Mouse (Mus musculus) midbrain, embryonic 12.5 days (tissue): ENCODE measurements around the gene Nanos2. TPM values are rescaled to one million over a fixed set of nuclear protein-coding genes. Genes with fewer than 3 reads are reported as not detected.
A peak's percentile ranks its signal among the peaks of the same experiment; 100 is the strongest.

Experiments used
- ATAC-seq: fragments of 200-750 bp; cut with Nextera tagmentation; 2 replicates; pipeline ENCODE4 v1.8.0; 2017; ENCODE audit warnings: low read depth, moderate TSS enrichment, moderate library complexity; ENCODE audit not compliant: low FRiP score
- H3K27ac ChIP-seq: fragments of 300-500 bp; sonication (generic); replicated peaks from 2 replicates; pipeline ENCODE4 v1.5.1; 2016; ENCODE audit warnings: mild to moderate bottlenecking
- H3K27me3 ChIP-seq: fragments of 300-500 bp; sonication (generic); 2 replicates; pipeline ENCODE4 v1.6.1; 2016; ENCODE audit warnings: mild to moderate bottlenecking
- H3K36me3 ChIP-seq: fragments of 300-500 bp; sonication (generic); 2 replicates; pipeline ENCODE4 v1.6.1; 2016
- H3K4me1 ChIP-seq: fragments of 300-500 bp; sonication (generic); 2 replicates; pipeline ENCODE4 v1.6.1; 2016
- H3K4me2 ChIP-seq: fragments of 300-500 bp; sonication (generic); replicated peaks from 2 replicates; pipeline ENCODE4 v1.6.1; 2016; ENCODE audit warnings: mild to moderate bottlenecking, moderate library complexity
- H3K4me3 ChIP-seq: fragments of 300-500 bp; sonication (generic); 2 replicates; pipeline ENCODE4 v1.5.1; 2016; ENCODE audit warnings: mild to moderate bottlenecking
- H3K9ac ChIP-seq: fragments of 300-500 bp; sonication (generic); replicated peaks from 2 replicates; pipeline ENCODE4 v1.6.1; 2016; ENCODE audit warnings: mild to moderate bottlenecking, moderate library complexity
- H3K9me3 ChIP-seq: fragments of 300-500 bp; sonication (generic); 2 replicates; pipeline ENCODE4 v1.6.1; 2016; ENCODE audit warnings: mild to moderate bottlenecking
- WGBS: fragments of 180-500 bp; shearing (Covaris S2); methylation state at CpG from one replicate; pipeline ENCODE4 v1.1.7; 2016; 5-methylcytosine and 5-hydroxymethylcytosine counted together
- polyA plus RNA-seq: library from polyadenylated mRNA; unstranded; fragments of >200 nt; fragmentation: Nextera tagmentation; extraction: Ambion mirVana; gene quantifications from 2 replicates; pipeline ENCODE4 v1.2.1, GENCODE M21; 2016

Nanos2 gene
- polyA plus RNA-seq: 0.20 and 0.33 TPM in 2 replicates

- Histone ChIP-seq H3K4me1 (peaks cover 16% of the 10 kb centered on the region), H3K27me3 (peaks cover 7% of the 10 kb centered on the region), H3K4me3 (no peak within 1 kb of the TSS), H3K27ac (no peak within 1 kb of the TSS), H3K9me3 (no peaks in the 10 kb centered on the region), H3K4me2 (no peak within 1 kb of the TSS), H3K36me3 (no peaks in the 10 kb centered on the region), H3K9ac (no peak within 1 kb of the TSS)
- no peak for ATAC-seq
- 75% methylated on average over 2 of the region's 2 CpGs for WGBS
These were observed at the start of gene Nanos2 for GRCm38 (mm10) chr7:18987100-18987499. Nanos2 (plus strand) TSS chr7:18987400.

DNA sequence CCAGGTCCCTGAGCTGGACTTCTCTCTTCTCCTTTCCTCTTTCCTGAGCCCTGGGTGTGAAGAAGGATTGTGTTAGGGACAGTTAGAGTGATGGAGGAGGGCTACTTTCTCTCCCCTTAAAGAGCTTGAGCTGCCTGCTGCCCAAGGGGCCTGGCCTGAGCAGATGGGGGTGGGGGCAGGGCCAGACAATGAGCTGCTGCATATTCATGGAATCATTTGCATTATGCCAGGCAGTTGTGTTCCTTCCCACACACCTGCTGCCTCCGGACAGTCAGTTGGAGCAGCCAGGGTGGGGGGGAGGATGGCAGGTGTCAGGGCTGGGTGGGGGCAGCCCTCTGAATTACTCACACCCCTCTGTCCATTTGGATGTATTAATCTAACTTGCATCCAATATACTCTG lies 44.8 kb upstream of the Nanos2 start:
- peak; percentile 92 for ATAC-seq
- Histone ChIP-seq H3K4me1 (peaks cover 47% of the 10 kb centered on the region), H3K4me2 (peak overlapping the region; percentile 47), H3K27ac (peak overlapping the region; percentile 93), H3K9me3 (no peaks in the 10 kb centered on the region), H3K9ac (peak overlapping the region; percentile 46; the same call in 1 of the 2 replicates), H3K4me3 (peak overlapping the region; percentile 21), H3K27me3 (no peaks in the 10 kb centered on the region), H3K36me3 (peaks cover 30% of the 10 kb centered on the region)
- 18% methylated on average over 1 of the region's 1 CpGs for WGBS

- H3K4me2 ChIP-seq: peak overlapping the region; percentile 47
- H3K4me3 ChIP-seq: no peak overlapping the region
- H3K4me1 ChIP-seq: peaks cover 52% of the 10 kb centered on the region
- H3K27ac ChIP-seq: peak overlapping the region; percentile 93
- peak; percentile 57 for ATAC-seq
- H3K9ac ChIP-seq: 0 out of 2 replicates have a peak overlapping the region, but pooled peaks have one; percentile 16
- 41% methylated on average over 9 of the region's 9 CpGs for WGBS
- no peaks in the 10 kb centered on the region for H3K27me3 ChIP-seq
- H3K36me3 ChIP-seq: peaks cover 34% of the 10 kb centered on the region
- no peaks in the 10 kb centered on the region for H3K9me3 ChIP-seq
These were observed 44.4 kb upstream of the Nanos2 start for GRCm38 (mm10) chr7:18942815-18943214.

DNA sequence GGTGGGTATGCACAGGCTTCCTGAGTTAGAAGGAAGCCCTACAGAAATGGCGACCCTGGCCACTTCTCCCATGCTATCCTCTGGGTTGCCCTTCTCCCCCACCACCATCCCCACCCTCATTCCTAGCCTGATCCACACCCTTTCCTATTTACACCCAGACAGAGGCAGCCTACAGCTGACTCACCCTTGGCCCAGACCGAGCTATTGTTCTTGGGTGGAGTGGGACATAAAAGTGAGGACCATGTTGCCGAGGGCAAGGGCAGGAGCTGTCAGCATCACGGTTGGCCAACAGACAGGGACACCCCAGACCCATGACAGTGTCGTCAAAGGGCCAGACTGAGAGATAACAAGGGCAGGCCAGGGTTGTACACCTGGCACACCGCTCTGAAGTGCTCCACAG lies 39.0 kb upstream of the Nanos2 start:
- Histone ChIP-seq H3K4me2 (no peak overlapping the region), H3K9me3 (no peaks in the 10 kb centered on the region), H3K36me3 (peaks cover 50% of the 10 kb centered on the region), H3K27ac (peak overlapping the region; percentile 97), H3K4me3 (no peak overlapping the region), H3K4me1 (peaks cover 64% of the 10 kb centered on the region), H3K9ac (peak overlapping the region; percentile 28; the same call in 1 of the 2 replicates), H3K27me3 (no peaks in the 10 kb centered on the region)
- 46% methylated on average over 6 of the region's 6 CpGs for WGBS
- no peak for ATAC-seq

GRCm38 (mm10) chr7:18949781-18950522 lies 37.2 kb upstream of the Nanos2 start:
- Histone ChIP-seq H3K9ac (peak overlapping the region; percentile 29; the same call in 1 of the 2 replicates), H3K27ac (peak overlapping the region; percentile 97), H3K36me3 (peaks cover 55% of the 10 kb centered on the region), H3K9me3 (no peaks in the 10 kb centered on the region), H3K4me3 (peak overlapping the region; percentile 3), H3K27me3 (no peaks in the 10 kb centered on the region), H3K4me1 (peaks cover 47% of the 10 kb centered on the region), H3K4me2 (peak overlapping the region; percentile 49)
- WGBS: 12% methylated on average over 12 of the region's 12 CpGs
- ATAC-seq: peak; percentile 96

DNA sequence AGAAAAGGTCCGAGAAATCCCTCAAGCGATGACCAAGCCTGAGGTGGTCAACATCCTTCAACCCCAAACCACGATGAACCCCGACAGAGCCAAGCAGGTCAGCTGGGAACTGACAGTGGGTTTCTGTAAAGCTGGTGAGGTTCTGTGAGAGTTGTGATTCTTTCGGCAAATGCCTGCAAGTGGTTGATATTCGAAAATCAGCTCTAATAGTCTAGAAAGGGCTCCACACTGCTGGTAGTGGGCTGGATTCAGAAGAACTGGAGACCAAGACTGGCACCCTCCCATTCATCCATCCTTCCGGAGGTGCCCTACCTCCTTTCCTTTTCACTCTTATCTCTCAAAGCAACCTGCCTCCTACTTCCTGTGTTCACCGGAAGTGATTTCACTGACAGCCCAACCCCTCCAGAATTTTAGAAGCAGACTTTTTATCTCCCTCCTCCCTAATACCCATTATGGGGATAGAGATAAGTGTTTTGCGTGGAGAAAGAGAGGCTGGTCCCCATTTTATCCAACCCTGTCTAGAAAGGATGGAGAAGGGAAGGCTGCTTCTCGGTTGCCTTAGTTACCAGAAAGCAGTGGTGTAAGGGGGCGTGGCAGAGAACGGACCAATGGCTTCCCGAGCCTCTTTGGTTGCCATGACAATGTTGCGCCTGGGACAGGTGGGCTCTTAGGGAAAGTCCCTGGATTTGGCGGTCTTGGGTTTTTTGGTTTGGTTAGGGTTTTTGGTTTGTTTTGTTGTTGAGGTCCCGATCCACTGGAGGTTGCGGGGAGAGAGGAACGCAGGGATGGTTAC lies 36.5 kb upstream of the Nanos2 start:
- Histone ChIP-seq H3K36me3 (peaks cover 53% of the 10 kb centered on the region), H3K27ac (peak overlapping the region; percentile 97), H3K9me3 (no peaks in the 10 kb centered on the region), H3K4me1 (peaks cover 47% of the 10 kb centered on the region), H3K4me2 (peak overlapping the region; percentile 49), H3K4me3 (peak overlapping the region; percentile 3), H3K27me3 (0 out of 2 replicates have a peak, but pooled peaks cover 5% of the 10 kb centered on the region), H3K9ac (peak overlapping the region; percentile 29; the same call in 1 of the 2 replicates)
- ATAC-seq: 0 out of 2 replicates have a peak, but pooled peaks have one; percentile 11
- 16% methylated on average over 18 of the region's 18 CpGs for WGBS

- Histone ChIP-seq H3K4me3 (peak overlapping the region; percentile 3; the same call in 1 of the 2 replicates), H3K27ac (peak overlapping the region; percentile 97), H3K9me3 (no peaks in the 10 kb centered on the region), H3K9ac (0 out of 2 replicates have a peak overlapping the region, but pooled peaks have one; percentile 2), H3K27me3 (peaks cover 8% of the 10 kb centered on the region; the same call in 1 of the 2 replicates), H3K36me3 (peaks cover 56% of the 10 kb centered on the region), H3K4me1 (peaks cover 50% of the 10 kb centered on the region), H3K4me2 (peak overlapping the region; percentile 49)
- ATAC-seq: no peak
- 22% methylated on average over 15 of the region's 15 CpGs for WGBS
These were observed 35.8 kb upstream of the Nanos2 start for GRCm38 (mm10) chr7:18951397-18951796.

DNA sequence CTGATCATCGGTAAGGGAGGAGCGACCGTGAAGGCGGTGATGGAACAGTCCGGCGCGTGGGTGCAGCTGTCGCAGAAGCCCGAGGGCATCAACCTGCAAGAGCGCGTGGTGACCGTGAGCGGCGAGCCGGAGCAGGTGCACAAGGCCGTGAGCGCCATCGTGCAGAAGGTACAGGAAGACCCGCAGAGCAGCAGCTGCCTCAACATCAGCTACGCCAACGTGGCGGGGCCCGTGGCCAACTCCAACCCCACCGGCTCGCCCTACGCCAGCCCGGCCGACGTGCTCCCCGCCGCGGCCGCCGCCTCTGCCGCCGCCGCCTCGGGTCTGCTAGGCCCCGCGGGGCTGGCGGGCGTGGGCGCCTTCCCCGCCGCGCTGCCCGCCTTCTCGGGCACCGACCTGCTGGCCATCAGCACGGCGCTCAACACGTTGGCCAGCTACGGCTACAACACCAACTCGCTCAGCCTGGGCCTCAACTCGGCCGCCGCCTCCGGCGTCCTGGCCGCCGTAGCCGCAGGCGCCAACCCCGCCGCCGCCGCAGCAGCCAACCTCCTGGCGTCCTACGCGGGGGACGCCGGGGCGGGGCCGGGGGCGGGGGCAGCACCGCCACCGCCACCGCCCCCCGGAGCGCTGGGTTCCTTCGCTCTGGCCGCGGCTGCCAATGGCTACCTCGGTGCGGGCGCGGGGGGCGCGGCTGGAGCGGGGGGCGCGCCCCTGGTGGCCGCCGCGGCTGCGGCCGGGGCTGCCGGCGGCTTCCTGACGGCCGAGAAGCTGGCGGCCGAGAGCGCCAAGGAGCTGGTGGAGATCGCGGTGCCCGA lies 29.4 kb upstream of the Nanos2 start:
- peak; percentile 48 for ATAC-seq
- no peaks in the 10 kb centered on the region for H3K9me3 ChIP-seq
- H3K27ac ChIP-seq: peak overlapping the region; percentile 79
- H3K4me1 ChIP-seq: peaks cover 63% of the 10 kb centered on the region
- peak overlapping the region; percentile 67 for H3K9ac ChIP-seq
- H3K4me3 ChIP-seq: peak overlapping the region; percentile 41
- H3K4me2 ChIP-seq: peak overlapping the region; percentile 75
- peaks cover 41% of the 10 kb centered on the region for H3K36me3 ChIP-seq
- 1% methylated on average over 105 of the region's 107 CpGs for WGBS
- peaks cover 32% of the 10 kb centered on the region for H3K27me3 ChIP-seq

- Histone ChIP-seq H3K27me3 (peaks cover 38% of the 10 kb centered on the region), H3K4me2 (peak overlapping the region; percentile 75), H3K4me1 (peaks cover 69% of the 10 kb centered on the region), H3K27ac (peak overlapping the region; percentile 79), H3K9ac (peak overlapping the region; percentile 67), H3K4me3 (peak overlapping the region; percentile 41), H3K9me3 (no peaks in the 10 kb centered on the region), H3K36me3 (peaks cover 36% of the 10 kb centered on the region)
- ATAC-seq: peak; percentile 8; the same call in 1 of the 2 replicates
- WGBS: 3% methylated on average over 21 of the region's 21 CpGs
These were observed 28.8 kb upstream of the Nanos2 start for GRCm38 (mm10) chr7:18958384-18958766.

- Histone ChIP-seq H3K9me3 (no peaks in the 10 kb centered on the region), H3K36me3 (peaks cover 27% of the 10 kb centered on the region), H3K27me3 (peaks cover 48% of the 10 kb centered on the region), H3K4me2 (no peak overlapping the region), H3K9ac (no peak overlapping the region), H3K27ac (no peak overlapping the region), H3K4me1 (peaks cover 79% of the 10 kb centered on the region), H3K4me3 (no peak overlapping the region)
- ATAC-seq: no peak
- 75% methylated on average over 8 of the region's 8 CpGs for WGBS
These were observed 27.8 kb upstream of the Nanos2 start for GRCm38 (mm10) chr7:18959446-18959845.

DNA sequence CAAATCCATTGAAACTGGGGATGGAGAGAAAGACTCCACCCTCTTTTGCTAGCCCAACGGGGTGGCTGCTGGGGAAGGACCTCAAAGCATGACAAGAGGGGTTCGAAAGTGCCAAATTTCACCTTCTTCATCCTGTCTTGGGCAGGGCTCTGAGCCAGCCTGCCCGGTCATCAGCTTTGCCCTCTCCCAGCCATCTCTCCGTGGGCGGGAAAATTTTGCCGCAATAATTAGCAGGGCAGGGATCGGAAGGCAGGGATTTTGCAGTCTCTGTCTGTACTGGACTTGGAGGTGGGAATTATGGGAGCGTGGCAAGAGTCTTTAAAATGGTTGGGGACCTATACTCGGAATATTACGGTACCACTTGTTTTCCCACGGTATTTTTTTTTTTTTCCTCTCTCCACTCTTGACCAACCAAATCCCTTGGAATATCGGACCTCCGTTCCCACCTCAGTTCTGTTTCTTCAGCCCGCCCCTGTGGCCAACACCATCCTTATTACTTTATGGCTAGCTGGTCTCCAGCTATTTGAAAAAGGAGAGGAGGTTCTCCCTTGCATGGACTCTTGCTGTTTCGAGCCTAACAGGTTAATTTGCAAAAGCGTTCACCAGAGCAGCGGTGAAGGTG lies 24.9 kb upstream of the Nanos2 start:
- H3K9me3 ChIP-seq: no peaks in the 10 kb centered on the region
- peaks cover 39% of the 10 kb centered on the region for H3K27me3 ChIP-seq
- peak overlapping the region; percentile 46; the same call in 1 of the 2 replicates for H3K9ac ChIP-seq
- peaks cover 67% of the 10 kb centered on the region for H3K4me1 ChIP-seq
- peak overlapping the region; percentile 38 for H3K4me3 ChIP-seq
- H3K27ac ChIP-seq: peak overlapping the region; percentile 61
- peak overlapping the region; percentile 71 for H3K4me2 ChIP-seq
- WGBS: under 1% methylated on average over 17 of the region's 17 CpGs
- H3K36me3 ChIP-seq: peaks cover 11% of the 10 kb centered on the region; the same call in 1 of the 2 replicates
- ATAC-seq: no peak
